Mouse (Mus musculus) frontal cortex, postnatal 14 days (tissue): ENCODE measurements at regions not wholly inside any gene's neighbourhood (a gene's known extent, or its start where the extent isn't known, plus 50 kb on each side); places are given as distances from the start of the nearest gene placed in this dataset.
"Not testable (repeated sequence)": the region's sequence is repeated elsewhere in the genome, so short reads cannot be mapped to it uniquely, and the experiment has no call there.

Source experiments
- DNase-seq, 2 experiments: peaks; one replicate each; pipeline ENCODE4 v3.0.0; 2022; ENCODE audit warnings: low spot score in 2 of 2

GRCm38 (mm10) chr13:50906431-50906830 lies 194.2 kb upstream of the Spin1 start:
- not testable (repeated sequence) for DNase-seq

GRCm38 (mm10) chr13:50906910-50907309 lies 193.8 kb upstream of the Spin1 start:
- no peak for DNase-seq

GRCm38 (mm10) chr13:50912776-50913175 lies 187.9 kb upstream of the Spin1 start:
- DNase-seq = not testable (repeated sequence)

GRCm38 (mm10) chr13:50934017-50934416 lies 166.7 kb upstream of the Spin1 start:
- not testable (repeated sequence) for DNase-seq

GRCm38 (mm10) chr13:50942561-50942960 lies 158.1 kb upstream of the Spin1 start:
- no peak for DNase-seq

- DNase-seq = peak; percentile 33 to 85
Observed at GRCm38 (mm10) chr13:50949545-50950226, 151.0 kb upstream of the Spin1 start.

GRCm38 (mm10) chr13:50954671-50955070 lies 146.0 kb upstream of the Spin1 start:
- no peak for DNase-seq

- no peak for DNase-seq
Observed at GRCm38 (mm10) chr13:50958051-50958883, 142.4 kb upstream of the Spin1 start.

- DNase-seq = no peak
Observed at GRCm38 (mm10) chr13:50960909-50961308, 139.8 kb upstream of the Spin1 start.

- no peak for DNase-seq
Observed at GRCm38 (mm10) chr13:50964070-50964469, 136.6 kb upstream of the Spin1 start.

GRCm38 (mm10) chr13:50965041-50965440 lies 135.6 kb upstream of the Spin1 start:
- not testable (repeated sequence) for DNase-seq

- no peak for DNase-seq
Observed at GRCm38 (mm10) chr13:50965678-50966077, 135.0 kb upstream of the Spin1 start.

GRCm38 (mm10) chr13:50966826-50967225 lies 133.9 kb upstream of the Spin1 start:
- DNase-seq = no peak

- DNase-seq = no peak
Observed at GRCm38 (mm10) chr13:50973379-50973778, 127.3 kb upstream of the Spin1 start.

- DNase-seq = no peak
Observed at GRCm38 (mm10) chr13:50975306-50975920, 125.3 kb upstream of the Spin1 start.

GRCm38 (mm10) chr13:50982005-50982404 lies 118.7 kb upstream of the Spin1 start:
- DNase-seq = no peak

- DNase-seq = no peak
Observed at GRCm38 (mm10) chr13:50982990-50983389, 117.7 kb upstream of the Spin1 start.

GRCm38 (mm10) chr13:50991726-50992432 lies 108.8 kb upstream of the Spin1 start:
- DNase-seq = no peak

- DNase-seq = no peak
Observed at GRCm38 (mm10) chr13:50999738-51000137, 100.9 kb upstream of the Spin1 start.

- no peak for DNase-seq
Observed at GRCm38 (mm10) chr13:51004827-51005226, 95.9 kb upstream of the Spin1 start.

GRCm38 (mm10) chr13:51010736-51011135 lies 89.9 kb upstream of the Spin1 start:
- no peak for DNase-seq

- DNase-seq = no peak
Observed at GRCm38 (mm10) chr13:51016209-51016608, 84.5 kb upstream of the Spin1 start.
